ENCODE assay signal across 17 mouse cellular contexts in the genomic region with DNA sequence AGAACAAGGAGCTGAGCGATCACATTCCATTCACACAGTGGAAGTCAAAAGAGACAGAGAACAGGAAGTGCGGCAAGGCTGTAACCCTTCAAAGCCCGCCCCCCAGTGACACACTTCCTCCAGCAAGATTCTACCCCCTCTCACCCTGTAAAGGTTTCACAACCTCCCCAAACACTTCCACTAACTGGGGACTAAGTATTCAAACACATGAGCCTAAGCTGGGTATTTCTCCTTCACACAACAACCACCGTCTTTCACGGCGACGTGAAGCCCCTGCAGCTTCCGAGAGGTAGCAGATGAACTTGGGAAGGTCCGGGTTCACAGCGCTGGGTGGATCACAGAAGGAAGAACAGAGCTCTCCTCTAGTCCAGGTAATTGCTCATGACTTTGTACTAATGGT. TPM values are rescaled to one million over a fixed set of nuclear protein-coding genes. Genes with fewer than 3 reads are reported as not detected.
"Had no signal": no experiment of that assay in that cellular context is flagged by ENCODE, and none has a peak within 500 bp of the region (broad histone marks: within the 10 kb centered on the region; RNA-seq: fewer than 3 reads in every experiment).

No protein-coding gene starts in this region.

- H3K27ac ChIP-seq: midbrain, embryonic 10.5 days; midbrain, embryonic 12.5 days; neural tube, embryonic 12.5 days; stomach, embryonic 15.5 days; stomach, postnatal 0 days had no signal

- H3K36me3 ChIP-seq: midbrain, embryonic 10.5 days; midbrain, embryonic 12.5 days; neural tube, embryonic 12.5 days; stomach, embryonic 15.5 days had no signal

- H3K9me3 ChIP-seq: midbrain, embryonic 10.5 days; midbrain, embryonic 12.5 days; neural tube, embryonic 12.5 days; stomach, embryonic 15.5 days had no signal

- H3K27me3 ChIP-seq: midbrain, embryonic 12.5 days; neural tube, embryonic 12.5 days had no signal

- DNase-seq: lung, adult 18-20 months; lung, embryonic 14.5 days; lung, postnatal 10 days; lung, postnatal 4 days; midbrain, embryonic 14.5 days; right cerebral cortex, postnatal 14 days; thymus, adult 2 months; thymus, postnatal 25 days had no signal

- H3K4me1 ChIP-seq: midbrain, embryonic 10.5 days; midbrain, embryonic 12.5 days; neural tube, embryonic 12.5 days; stomach, embryonic 15.5 days had no signal

- H3K4me3 ChIP-seq: midbrain, embryonic 10.5 days; midbrain, embryonic 12.5 days; neural tube, embryonic 12.5 days; stomach, embryonic 15.5 days had no signal

RNA-seq across cellular contexts. Expression of gene Npy4r, which starts 9.4 kb away (rescaled TPM):
- polyA plus RNA-seq: liver, embryonic 16.5 days; midbrain, embryonic 10.5 days; midbrain, embryonic 12.5 days had no signal

RNA-seq across cellular contexts. Expression of gene A630023A22Rik, which starts 40.4 kb away (rescaled TPM):
- polyA plus RNA-seq: liver, embryonic 16.5 days; lung, embryonic 14.5 days; midbrain, embryonic 10.5 days; midbrain, embryonic 12.5 days; midbrain, embryonic 14.5 days; midbrain, embryonic 16.5 days; neural tube, embryonic 12.5 days; spleen, adult 2 months; stomach, embryonic 15.5 days; thymus, adult 2 months had no signal

RNA-seq across cellular contexts. Expression of gene Anxa8, which starts 57.1 kb away (rescaled TPM):
- polyA plus RNA-seq: midbrain, embryonic 14.5 days; neural tube, embryonic 14.5 days had no signal
